Mouse (Mus musculus) kidney, adult 2 months (tissue): ENCODE results near the gene Rgs16.

Experiments
- CTCF ChIP-seq: fragments of 200-500 bp; conservative IDR thresholded peaks from 2 replicates; pipeline ENCODE4 v1.5.1; 2011; ENCODE audit warnings: low read depth, mild to moderate bottlenecking, control low read depth, low read length, moderate library complexity, mixed read lengths; ENCODE audit not compliant: insufficient read depth, insufficient read length
- POLR2A ChIP-seq: fragments of 200-500 bp; IDR thresholded peaks from one replicate; pipeline ENCODE4 v1.6.1; 2011; ENCODE audit warnings: low read depth, low read length, control low read depth

- TF ChIP-seq CTCF = no peak
- TF ChIP-seq POLR2A = no peak
Observed at GRCm38 (mm10) chr1:153726636-153727035, 13.5 kb upstream of the Rgs16 start.
